Mouse (Mus musculus): ENCODE measurements around the gene Mettl7b. TPM values are rescaled to one million over a fixed set of nuclear protein-coding genes. Genes with fewer than 3 reads are reported as not detected.

Mettl7b gene
- polyA plus RNA-seq, 1 experiment from 2014 or later = not detected

DNA sequence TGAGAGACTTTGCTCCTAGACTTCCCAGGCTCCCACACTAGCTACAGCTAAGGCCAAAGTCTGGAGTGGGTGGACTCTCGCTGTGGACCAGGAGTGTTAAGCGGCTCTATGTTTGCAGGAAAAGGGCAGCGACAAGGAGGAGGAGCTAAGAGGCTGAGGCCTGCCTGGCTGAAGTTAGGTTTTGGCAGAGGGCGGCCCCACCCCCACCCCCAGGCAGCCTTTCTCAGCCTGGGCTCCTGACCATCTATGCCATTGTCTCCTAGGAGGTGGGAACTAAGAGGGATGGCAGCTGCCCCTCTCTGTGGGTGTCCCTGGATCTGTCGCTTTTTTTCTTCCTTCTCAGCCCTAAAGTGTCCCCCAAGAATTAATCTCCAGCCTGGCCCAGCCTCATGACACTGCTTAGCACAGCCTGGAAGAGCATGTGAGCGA, 41.6 kb downstream of the Mettl7b start:
- Histone ChIP-seq H3K9ac (ENCODE audit: low read depth, low read length) (no peak overlapping the region), H3K27me3 (replicated peaks; ENCODE audit: control insufficient read depth, insufficient read depth, low read length) (no peaks in the 10 kb centered on the region), H3K4me3 (ENCODE audit: low read depth, low read length) (no peak overlapping the region), H3K36me3 (ENCODE audit: control insufficient read depth, insufficient read depth, low read length) (peaks cover 40% of the 10 kb centered on the region), H3K4me1 (ENCODE audit: control insufficient read depth, insufficient read depth, low read length) (peaks cover 26% of the 10 kb centered on the region), H3K4me2 (ENCODE audit: low read depth, low read length) (no peak overlapping the region), H3K9me3 (ENCODE audit: control insufficient read depth, low read length) (no peaks in the 10 kb centered on the region), H3K27ac (replicated peaks; ENCODE audit: low read depth, low read length) (peak overlapping the region; percentile 31; the same call in 1 of the 2 replicates)
- DNase-seq (ENCODE audit: low spot score) (no peak), ATAC-seq (ENCODE audit: low read depth) (no peak)
- 21% methylated on average over 6 of the region's 6 CpGs for WGBS

DNA sequence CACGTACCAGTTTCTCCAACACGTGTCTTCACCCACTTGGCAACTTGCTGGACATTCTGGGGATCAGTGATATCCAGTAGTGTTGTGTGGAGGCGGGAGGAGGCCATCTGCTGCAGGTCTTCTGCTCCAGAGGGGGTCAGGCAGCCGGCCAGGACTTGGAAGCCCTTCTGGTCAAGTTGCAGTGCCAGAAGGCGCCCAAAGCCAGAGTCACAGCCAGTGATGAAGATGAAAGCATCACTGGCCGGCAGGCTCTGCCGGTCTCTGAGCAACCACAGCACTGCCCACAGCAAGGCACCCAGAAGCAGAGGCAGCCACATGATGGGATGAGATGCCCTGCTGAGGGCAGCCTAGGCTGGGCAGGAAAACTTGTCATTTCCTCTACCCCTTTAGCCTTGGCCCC, 42.5 kb downstream of the Mettl7b start:
- Histone ChIP-seq H3K4me2 (ENCODE audit: low read depth, low read length) (no peak overlapping the region), H3K36me3 (ENCODE audit: control insufficient read depth, insufficient read depth, low read length) (peaks cover 49% of the 10 kb centered on the region), H3K4me3 (ENCODE audit: low read depth, low read length) (no peak overlapping the region), H3K27ac (replicated peaks; ENCODE audit: low read depth, low read length) (no peak overlapping the region; the same call in 1 of the 2 replicates), H3K9ac (ENCODE audit: low read depth, low read length) (peak overlapping the region; percentile 19; the same call in 1 of the 2 replicates), H3K4me1 (ENCODE audit: control insufficient read depth, insufficient read depth, low read length) (peaks cover 22% of the 10 kb centered on the region), H3K27me3 (replicated peaks; ENCODE audit: control insufficient read depth, insufficient read depth, low read length) (no peaks in the 10 kb centered on the region), H3K9me3 (ENCODE audit: control insufficient read depth, low read length) (no peaks in the 10 kb centered on the region)
- no peak for DNase-seq (ENCODE audit: low spot score)
- 69% methylated on average over 7 of the region's 7 CpGs for WGBS
- ATAC-seq (ENCODE audit: low read depth) = no peak

DNA sequence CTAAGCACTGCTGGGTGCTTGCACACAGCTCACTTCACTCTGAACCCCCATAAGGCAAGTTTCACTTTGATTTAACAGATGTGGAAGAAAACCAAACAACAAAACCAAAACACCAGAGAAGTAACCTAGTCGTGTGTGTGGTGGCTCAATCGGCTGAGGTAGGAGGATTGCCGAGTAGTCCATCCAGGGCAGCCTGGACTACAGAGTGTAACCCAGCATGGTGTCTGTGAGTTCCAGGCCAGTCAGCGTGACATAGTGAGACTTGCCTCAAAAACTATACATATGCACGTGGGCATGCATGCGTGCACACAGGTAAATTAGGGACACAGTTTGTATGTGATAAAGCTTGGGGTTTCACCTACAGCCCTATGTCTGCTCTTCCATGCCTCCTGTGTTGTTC, 43.4 kb downstream of the Mettl7b start:
- Histone ChIP-seq H3K27ac (replicated peaks; ENCODE audit: low read depth, low read length) (no peak overlapping the region), H3K9me3 (ENCODE audit: control insufficient read depth, low read length) (no peaks in the 10 kb centered on the region), H3K4me2 (ENCODE audit: low read depth, low read length) (no peak overlapping the region), H3K27me3 (replicated peaks; ENCODE audit: control insufficient read depth, insufficient read depth, low read length) (no peaks in the 10 kb centered on the region), H3K9ac (ENCODE audit: low read depth, low read length) (no peak overlapping the region), H3K4me1 (ENCODE audit: control insufficient read depth, insufficient read depth, low read length) (peaks cover 22% of the 10 kb centered on the region), H3K36me3 (ENCODE audit: control insufficient read depth, insufficient read depth, low read length) (peaks cover 56% of the 10 kb centered on the region), H3K4me3 (ENCODE audit: low read depth, low read length) (no peak overlapping the region)
- WGBS = 92% methylated on average over 6 of the region's 6 CpGs
- DNase-seq (ENCODE audit: low spot score) (no peak), ATAC-seq (ENCODE audit: low read depth) (no peak)

DNA sequence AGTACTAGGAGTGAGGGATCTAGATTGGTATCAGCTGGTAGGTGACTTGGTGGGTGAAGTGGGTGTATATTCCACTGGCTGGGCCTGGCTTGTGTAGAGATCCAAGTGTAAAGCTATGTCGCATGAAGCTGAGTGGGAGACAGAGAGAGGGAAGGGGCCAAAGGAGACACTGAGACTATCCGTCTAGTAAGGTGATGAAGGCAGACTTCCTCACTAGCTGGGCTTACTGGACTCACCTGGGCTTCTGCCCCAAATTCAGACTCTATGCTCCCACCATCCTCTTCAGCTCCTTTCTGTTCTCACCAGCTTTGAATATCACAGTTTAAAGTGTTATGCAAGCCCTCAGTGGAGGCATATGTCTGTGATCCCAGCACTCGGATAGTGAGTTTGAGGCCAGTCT, 44.1 kb downstream of the Mettl7b start:
- no peak for DNase-seq (ENCODE audit: low spot score)
- Histone ChIP-seq H3K9me3 (ENCODE audit: control insufficient read depth, low read length) (no peaks in the 10 kb centered on the region), H3K36me3 (ENCODE audit: control insufficient read depth, insufficient read depth, low read length) (peaks cover 63% of the 10 kb centered on the region), H3K27me3 (replicated peaks; ENCODE audit: control insufficient read depth, insufficient read depth, low read length) (no peaks in the 10 kb centered on the region), H3K27ac (replicated peaks; ENCODE audit: low read depth, low read length) (no peak overlapping the region), H3K4me1 (ENCODE audit: control insufficient read depth, insufficient read depth, low read length) (peaks cover 15% of the 10 kb centered on the region), H3K4me2 (ENCODE audit: low read depth, low read length) (no peak overlapping the region), H3K4me3 (ENCODE audit: low read depth, low read length) (no peak overlapping the region), H3K9ac (ENCODE audit: low read depth, low read length) (no peak overlapping the region)
- ATAC-seq (ENCODE audit: low read depth) = no peak
- 89% methylated on average over 3 of the region's 3 CpGs for WGBS

DNA sequence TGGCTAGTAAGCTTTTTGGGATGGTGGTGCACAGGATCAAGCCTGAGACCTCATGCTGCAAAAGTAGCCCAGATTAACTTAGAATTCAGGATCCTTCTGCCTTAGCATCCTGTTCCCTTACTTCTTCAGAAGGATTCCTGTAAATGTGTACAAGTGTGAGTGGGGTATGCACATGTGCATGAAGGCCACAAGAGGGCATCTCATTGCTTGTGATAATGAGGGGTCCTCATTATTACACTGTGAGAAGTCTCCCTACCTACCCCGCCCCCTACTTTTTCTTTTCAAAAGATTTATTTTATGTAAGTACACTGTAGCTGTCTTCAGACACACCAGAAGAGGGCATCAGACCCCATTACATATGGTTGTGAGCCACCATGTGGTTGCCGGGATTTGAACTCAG, 45.2 kb downstream of the Mettl7b start:
- Histone ChIP-seq H3K4me3 (ENCODE audit: low read depth, low read length) (no peak overlapping the region), H3K4me1 (ENCODE audit: control insufficient read depth, insufficient read depth, low read length) (peaks cover 10% of the 10 kb centered on the region), H3K27me3 (replicated peaks; ENCODE audit: control insufficient read depth, insufficient read depth, low read length) (no peaks in the 10 kb centered on the region), H3K36me3 (ENCODE audit: control insufficient read depth, insufficient read depth, low read length) (peaks cover 66% of the 10 kb centered on the region), H3K4me2 (ENCODE audit: low read depth, low read length) (no peak overlapping the region), H3K27ac (replicated peaks; ENCODE audit: low read depth, low read length) (no peak overlapping the region), H3K9ac (ENCODE audit: low read depth, low read length) (no peak overlapping the region), H3K9me3 (ENCODE audit: control insufficient read depth, low read length) (no peaks in the 10 kb centered on the region)
- WGBS = 95% methylated on average over 2 of the region's 2 CpGs
- ATAC-seq (ENCODE audit: low read depth) (no peak), DNase-seq (ENCODE audit: low spot score) (no peak)

DNA sequence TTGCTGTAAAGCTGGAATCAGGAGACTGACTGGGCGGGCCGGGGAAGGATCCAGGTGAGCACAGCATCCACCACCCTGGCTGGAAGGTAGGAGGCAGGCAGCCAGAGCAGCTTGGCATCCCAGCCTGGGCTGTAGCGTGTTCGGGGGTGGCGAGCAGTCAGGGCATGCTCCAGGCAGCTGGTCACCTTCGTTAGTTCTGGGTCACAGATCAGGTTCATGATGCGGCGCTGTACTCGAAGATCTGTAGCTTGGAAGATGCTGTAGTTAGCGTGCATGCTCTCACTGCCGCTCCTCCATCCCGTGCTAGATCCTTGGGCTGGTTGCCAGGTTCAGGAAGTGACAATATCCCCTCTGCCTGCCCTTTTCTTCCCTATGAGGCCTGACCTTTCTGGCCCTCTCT, 47.1 kb downstream of the Mettl7b start:
- no peak overlapping the region for H3K27ac ChIP-seq (replicated peaks; ENCODE audit: low read depth, low read length)
- no peak overlapping the region for H3K4me2 ChIP-seq (ENCODE audit: low read depth, low read length)
- no peaks in the 10 kb centered on the region for H3K27me3 ChIP-seq (replicated peaks; ENCODE audit: control insufficient read depth, insufficient read depth, low read length)
- peaks cover 10% of the 10 kb centered on the region for H3K4me1 ChIP-seq (ENCODE audit: control insufficient read depth, insufficient read depth, low read length)
- no peak for DNase-seq (ENCODE audit: low spot score)
- no peak overlapping the region for H3K4me3 ChIP-seq (ENCODE audit: low read depth, low read length)
- H3K36me3 ChIP-seq (ENCODE audit: control insufficient read depth, insufficient read depth, low read length) = peaks cover 66% of the 10 kb centered on the region
- 81% methylated on average over 12 of the region's 12 CpGs for WGBS
- no peak overlapping the region for H3K9ac ChIP-seq (ENCODE audit: low read depth, low read length)
- no peaks in the 10 kb centered on the region for H3K9me3 ChIP-seq (ENCODE audit: control insufficient read depth, low read length)
- ATAC-seq (ENCODE audit: low read depth) = no peak

DNA sequence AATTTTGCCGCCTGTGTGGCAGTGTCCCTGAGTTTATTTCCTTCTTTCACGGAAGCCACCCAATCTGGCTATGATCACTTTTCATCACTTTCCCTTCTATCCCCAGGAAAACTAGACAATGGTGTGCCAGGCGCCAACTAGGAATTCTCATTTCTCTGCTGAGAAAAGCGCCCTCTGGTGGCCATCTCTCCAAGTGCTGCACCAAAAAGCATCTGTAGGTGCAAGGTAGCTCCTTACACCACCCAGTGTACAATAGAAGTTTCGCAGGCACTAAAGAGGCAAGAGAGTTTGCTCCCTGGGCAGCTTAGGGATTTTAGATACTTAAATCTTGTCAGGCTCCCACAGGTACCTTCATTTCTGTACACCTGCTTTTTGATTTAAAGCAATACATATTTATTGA, 47.6 kb downstream of the Mettl7b start:
- Histone ChIP-seq H3K36me3 (ENCODE audit: control insufficient read depth, insufficient read depth, low read length) (peaks cover 63% of the 10 kb centered on the region), H3K4me1 (ENCODE audit: control insufficient read depth, insufficient read depth, low read length) (peaks cover 10% of the 10 kb centered on the region), H3K9ac (ENCODE audit: low read depth, low read length) (0 out of 2 replicates have a peak overlapping the region, but pooled peaks have one; percentile 3), H3K9me3 (ENCODE audit: control insufficient read depth, low read length) (no peaks in the 10 kb centered on the region), H3K27me3 (replicated peaks; ENCODE audit: control insufficient read depth, insufficient read depth, low read length) (no peaks in the 10 kb centered on the region), H3K4me2 (ENCODE audit: low read depth, low read length) (peak overlapping the region; percentile 16), H3K27ac (replicated peaks; ENCODE audit: low read depth, low read length) (peak overlapping the region; percentile 16; the same call in 1 of the 2 replicates), H3K4me3 (ENCODE audit: low read depth, low read length) (no peak overlapping the region)
- peak; percentile 92 for DNase-seq (ENCODE audit: low spot score)
- ATAC-seq (ENCODE audit: low read depth) = peak; percentile 26; the same call in 1 of the 2 replicates
- WGBS = 10% methylated on average over 5 of the region's 5 CpGs

DNA sequence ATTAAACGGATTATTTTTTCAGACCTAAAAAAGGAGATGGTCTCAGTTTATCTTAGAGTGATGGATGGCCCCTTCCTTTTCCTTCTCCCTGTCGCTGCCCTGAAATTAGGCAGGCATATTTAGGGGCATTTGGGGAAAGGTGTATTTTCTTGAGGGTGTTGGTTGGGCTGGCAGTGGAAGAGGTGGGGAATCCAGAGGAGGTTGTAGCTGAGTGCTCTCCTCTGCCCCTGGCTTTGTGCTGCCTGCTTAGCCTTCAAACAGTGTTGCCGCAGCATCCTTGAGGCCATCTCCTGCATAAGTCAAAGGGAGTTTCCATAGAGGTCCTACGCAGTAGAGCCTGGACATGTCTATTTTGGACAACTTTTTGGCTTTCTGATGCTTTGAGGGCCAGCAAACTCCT, 48.0 kb downstream of the Mettl7b start:
- ATAC-seq (ENCODE audit: low read depth) (no peak), DNase-seq (ENCODE audit: low spot score) (no peak)
- H3K36me3 ChIP-seq (ENCODE audit: control insufficient read depth, insufficient read depth, low read length) = peaks cover 58% of the 10 kb centered on the region
- 89% methylated on average over 4 of the region's 4 CpGs for WGBS
- H3K27me3 ChIP-seq (replicated peaks; ENCODE audit: control insufficient read depth, insufficient read depth, low read length) = no peaks in the 10 kb centered on the region
- 0 out of 2 replicates have a peak overlapping the region, but pooled peaks have one; percentile 3 for H3K9ac ChIP-seq (ENCODE audit: low read depth, low read length)
- no peaks in the 10 kb centered on the region for H3K9me3 ChIP-seq (ENCODE audit: control insufficient read depth, low read length)
- H3K27ac ChIP-seq (replicated peaks; ENCODE audit: low read depth, low read length) = peak overlapping the region; percentile 16
- H3K4me2 ChIP-seq (ENCODE audit: low read depth, low read length) = peak overlapping the region; percentile 16
- H3K4me3 ChIP-seq (ENCODE audit: low read depth, low read length) = no peak overlapping the region
- H3K4me1 ChIP-seq (ENCODE audit: control insufficient read depth, insufficient read depth, low read length) = peaks cover 10% of the 10 kb centered on the region

DNA sequence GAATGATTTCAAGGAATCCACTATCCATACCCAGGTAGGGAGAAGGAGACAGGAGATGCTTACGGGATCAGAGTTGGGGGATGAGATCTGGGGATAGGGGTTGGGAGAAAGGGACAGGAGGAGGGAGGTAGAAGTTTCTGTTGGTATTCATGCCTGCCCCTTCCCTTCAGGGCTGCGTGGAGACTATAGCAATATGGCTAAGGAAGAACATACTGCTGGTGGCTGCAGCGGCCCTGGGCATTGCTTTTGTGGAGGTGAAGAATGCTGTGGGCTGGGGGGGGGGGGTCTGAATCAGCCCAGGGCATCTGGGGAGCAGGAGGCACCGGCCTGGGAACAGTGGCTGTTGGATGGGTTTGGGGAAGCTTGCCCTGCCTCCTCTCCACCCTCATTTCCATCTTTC, 48.5 kb downstream of the Mettl7b start:
- Histone ChIP-seq H3K9me3 (ENCODE audit: control insufficient read depth, low read length) (no peaks in the 10 kb centered on the region), H3K27me3 (replicated peaks; ENCODE audit: control insufficient read depth, insufficient read depth, low read length) (no peaks in the 10 kb centered on the region), H3K4me3 (ENCODE audit: low read depth, low read length) (no peak overlapping the region), H3K4me1 (ENCODE audit: control insufficient read depth, insufficient read depth, low read length) (peaks cover 10% of the 10 kb centered on the region), H3K9ac (ENCODE audit: low read depth, low read length) (0 out of 2 replicates have a peak overlapping the region, but pooled peaks have one; percentile 3), H3K27ac (replicated peaks; ENCODE audit: low read depth, low read length) (no peak overlapping the region), H3K36me3 (ENCODE audit: control insufficient read depth, insufficient read depth, low read length) (peaks cover 53% of the 10 kb centered on the region), H3K4me2 (ENCODE audit: low read depth, low read length) (peak overlapping the region; percentile 20; the same call in 1 of the 2 replicates)
- ATAC-seq (ENCODE audit: low read depth) (no peak), DNase-seq (ENCODE audit: low spot score) (no peak)
- WGBS = 82% methylated on average over 3 of the region's 4 CpGs

All from embryonic facial prominence, embryonic 14.5 days (tissue).